Mouse (Mus musculus) heart, embryonic 11.5 days (tissue): Measurements from ENCODE around the gene Eif1ad. TPM values are rescaled to one million over a fixed set of nuclear protein-coding genes. Genes with fewer than 3 reads are reported as not detected.
A peak's percentile ranks its signal among the peaks of the same experiment; 100 is the strongest.
"Not testable (repeated sequence)": the region's sequence is repeated elsewhere in the genome, so short reads cannot be mapped to it uniquely, and the experiment has no call there.

ENCODE experiments used
- ATAC-seq: fragments of 200-750 bp; cut with Nextera tagmentation; replicated peaks from 2 replicates; pipeline ENCODE4 v1.8.0; 2017; ENCODE audit warnings: moderate library complexity; ENCODE audit not compliant: insufficient number of reproducible peaks, low FRiP score, low TSS enrichment
- H3K27ac ChIP-seq: fragments of 300-500 bp; sonication (generic); 2 replicates; pipeline ENCODE4 v1.5.1; 2014; ENCODE audit warnings: mild to moderate bottlenecking, low read depth, low read length
- H3K27me3 ChIP-seq: fragments of 300-500 bp; sonication (generic); 2 replicates; pipeline ENCODE4 v1.6.1; 2014; ENCODE audit warnings: mild to moderate bottlenecking, low read length, mixed read lengths; ENCODE audit not compliant: control insufficient read depth, insufficient read depth
- H3K36me3 ChIP-seq: fragments of 300-500 bp; sonication (generic); 2 replicates; pipeline ENCODE4 v1.6.1; 2014; ENCODE audit warnings: mild to moderate bottlenecking, low read length, moderate library complexity, mixed read lengths; ENCODE audit not compliant: control insufficient read depth, insufficient read depth
- H3K4me1 ChIP-seq: fragments of 300-500 bp; sonication (generic); 2 replicates; pipeline ENCODE4 v1.6.1; 2014; ENCODE audit warnings: low read length; ENCODE audit not compliant: control insufficient read depth, insufficient read depth
- H3K4me2 ChIP-seq: fragments of 300-500 bp; sonication (generic); 2 replicates; pipeline ENCODE4 v1.6.1; 2014; ENCODE audit warnings: mild to moderate bottlenecking, moderate library complexity
- H3K4me3 ChIP-seq: fragments of 300-500 bp; sonication (generic); 2 replicates; pipeline ENCODE4 v1.5.1; 2014; ENCODE audit warnings: low read depth, low read length
- H3K9ac ChIP-seq: fragments of 300-500 bp; sonication (generic); 2 replicates; pipeline ENCODE4 v1.6.1; 2014; ENCODE audit warnings: mild to moderate bottlenecking, low read depth, low read length, moderate library complexity
- H3K9me3 ChIP-seq: fragments of 300-500 bp; sonication (generic); replicated peaks from 2 replicates; pipeline ENCODE4 v1.6.1; 2016; ENCODE audit warnings: low read length; ENCODE audit not compliant: control insufficient read depth
- WGBS: fragments of 180-500 bp; shearing (Covaris S2); extraction: QIAGEN DNeasy Blood & Tissue Kit; methylation state at CpG from one replicate; pipeline ENCODE4 v1.1.7; 2014; ENCODE audit not compliant: insufficient replicate concordance; 5-methylcytosine and 5-hydroxymethylcytosine counted together
- polyA plus RNA-seq: library from polyadenylated mRNA; unstranded; fragments of >200 nt; fragmentation: Nextera tagmentation; extraction: Ambion mirVana; gene quantifications from 2 replicates; pipeline ENCODE4 v1.2.1, GENCODE M21; 2014

Gene Eif1ad
- polyA plus RNA-seq, 1 experiment from 2014 or later: 45.3 TPM

DNA sequence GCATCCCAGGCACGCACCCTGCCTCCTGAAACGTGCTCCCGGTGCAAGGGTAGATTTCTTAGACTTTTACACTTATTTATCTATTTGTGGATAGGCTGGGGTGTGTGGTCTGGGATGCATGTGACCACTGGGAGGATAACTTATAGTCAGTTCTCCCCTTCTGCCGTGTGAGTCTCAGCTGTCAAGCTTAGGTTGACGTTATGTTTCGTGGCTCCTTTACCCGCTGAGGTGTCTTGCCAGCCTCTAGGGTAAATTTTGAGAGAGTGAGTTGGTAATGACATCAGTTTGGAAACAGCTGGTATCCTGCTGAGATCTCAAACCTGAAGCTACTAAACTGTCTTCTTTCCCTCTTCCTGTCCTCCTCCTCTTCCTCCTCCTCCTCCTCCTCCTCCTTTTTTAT is 39.4 kb downstream of the Eif1ad start:
- Histone ChIP-seq H3K27ac (peak overlapping the region; percentile 36; the same call in 1 of the 2 replicates), H3K9me3 (no peaks in the 10 kb centered on the region), H3K27me3 (no peaks in the 10 kb centered on the region), H3K9ac (peak overlapping the region; percentile 59; the same call in 1 of the 2 replicates), H3K4me1 (peaks cover 7% of the 10 kb centered on the region; the same call in 1 of the 2 replicates), H3K36me3 (no peaks in the 10 kb centered on the region), H3K4me3 (peak overlapping the region; percentile 40), H3K4me2 (peak overlapping the region; percentile 59)
- WGBS: 30% methylated on average over 7 of the region's 7 CpGs
- no peak for ATAC-seq

DNA sequence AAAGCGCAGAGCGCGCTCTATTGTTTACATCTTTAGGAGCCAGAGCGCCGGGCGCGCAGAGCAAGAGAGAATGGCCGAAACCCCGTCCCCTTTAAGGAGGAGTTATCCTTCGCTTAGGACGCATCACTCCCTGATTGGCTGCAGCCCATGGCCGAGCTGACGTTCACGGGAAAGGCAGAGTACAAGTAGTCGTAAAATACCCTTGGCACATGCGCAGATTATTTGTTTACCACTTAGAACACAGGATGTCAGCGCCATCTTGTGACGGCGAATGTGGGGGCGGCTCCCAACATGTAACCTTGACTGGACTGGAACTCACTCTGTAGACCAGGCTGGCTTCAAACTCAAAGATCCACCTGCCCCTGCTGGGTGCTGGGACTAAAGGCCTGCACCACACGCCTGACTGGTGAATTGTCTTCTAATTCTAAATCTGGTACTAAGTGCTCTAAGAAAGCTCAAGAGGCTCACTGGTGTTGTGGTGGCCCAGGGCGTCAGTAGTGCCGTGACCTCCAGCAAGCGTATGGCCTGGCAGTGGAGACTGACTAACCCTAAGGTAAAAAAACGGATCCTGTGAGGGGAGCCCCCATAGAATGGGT is 40.1 kb downstream of the Eif1ad start:
- Histone ChIP-seq H3K4me3 (peak overlapping the region; percentile 68), H3K9ac (peak overlapping the region; percentile 90), H3K4me2 (peak overlapping the region; percentile 77), H3K27ac (peak overlapping the region; percentile 96)
- peak; percentile 68 for ATAC-seq
- H3K27me3 ChIP-seq, H3K36me3 ChIP-seq, H3K4me1 ChIP-seq, H3K9me3 ChIP-seq: not testable (repeated sequence)
- WGBS: 7% methylated on average over 21 of the region's 25 CpGs

DNA sequence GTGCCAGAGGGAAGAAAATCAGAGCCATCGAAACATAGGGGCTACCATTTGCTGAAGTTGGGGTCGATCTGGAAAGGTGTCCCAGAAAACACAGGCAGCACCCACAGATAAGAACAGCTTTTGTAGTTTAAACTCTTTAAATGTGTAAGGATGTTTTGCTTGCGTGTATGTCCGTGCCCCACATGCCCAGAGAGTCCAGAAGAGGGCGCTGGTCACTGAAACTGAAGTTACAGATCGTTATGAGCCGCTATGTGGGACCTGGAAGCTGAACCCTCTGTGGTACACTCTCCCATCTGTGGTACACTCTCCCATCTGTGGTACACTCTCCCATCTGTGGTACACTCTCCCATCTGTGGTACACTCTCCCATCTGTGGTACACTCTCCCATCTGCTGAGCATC is 40.6 kb downstream of the Eif1ad start:
- 19% methylated on average over 7 of the region's 7 CpGs for WGBS
- Histone ChIP-seq H3K4me2 (peak overlapping the region; percentile 77), H3K4me3 (peak overlapping the region; percentile 68), H3K9ac (peak overlapping the region; percentile 90), H3K36me3 (no peaks in the 10 kb centered on the region), H3K9me3 (no peaks in the 10 kb centered on the region), H3K27me3 (no peaks in the 10 kb centered on the region), H3K4me1 (peaks cover 7% of the 10 kb centered on the region; the same call in 1 of the 2 replicates), H3K27ac (peak overlapping the region; percentile 96)
- peak; percentile 62 for ATAC-seq

DNA sequence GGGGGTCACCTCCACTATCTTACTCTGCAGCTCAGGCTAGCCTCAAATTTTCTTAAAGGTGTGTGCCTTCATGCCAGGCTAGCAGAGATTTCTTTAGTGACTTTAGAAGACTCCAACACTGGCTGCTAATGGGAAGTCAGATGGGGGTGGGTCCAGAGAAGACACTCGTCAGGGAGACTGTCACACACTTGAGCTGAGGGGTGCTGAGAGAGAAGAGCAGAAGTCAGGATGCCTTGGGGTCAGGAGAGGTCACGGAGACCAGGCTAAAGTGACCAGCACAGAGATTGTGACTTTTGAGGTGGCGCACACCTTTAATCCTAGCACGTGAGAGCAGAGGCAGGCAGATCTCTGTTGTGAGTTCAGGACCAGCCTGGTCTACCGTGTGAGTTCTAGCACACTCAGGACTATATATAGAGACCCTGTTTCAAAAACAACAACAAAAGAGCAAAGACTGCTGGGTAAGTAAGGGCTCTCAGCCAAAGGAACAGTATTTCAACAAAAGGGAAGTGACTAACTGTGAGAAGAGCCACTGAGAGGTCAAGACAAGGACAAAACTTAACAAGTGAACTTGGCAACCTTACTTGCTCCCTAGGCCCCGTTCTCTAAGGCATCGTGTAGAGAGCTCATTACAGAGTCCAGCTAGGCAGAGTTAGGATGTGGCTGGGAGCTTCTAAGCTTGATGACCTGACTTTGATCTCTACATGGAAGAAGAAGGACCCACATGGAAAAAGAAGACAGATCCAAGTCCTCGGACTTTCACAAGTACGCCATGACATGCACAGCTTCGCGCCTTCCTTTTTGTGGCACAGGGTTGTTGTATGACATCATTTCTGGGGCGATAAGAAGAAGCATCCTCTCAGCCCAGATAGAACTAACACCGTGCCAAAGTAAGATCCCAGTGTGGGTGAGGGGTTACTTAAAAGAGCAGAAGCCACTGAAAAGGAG is 41.8 kb downstream of the Eif1ad start:
- Histone ChIP-seq H3K36me3 (no peaks in the 10 kb centered on the region), H3K9me3 (no peaks in the 10 kb centered on the region), H3K4me3 (no peak overlapping the region), H3K4me1 (peaks cover 7% of the 10 kb centered on the region; the same call in 1 of the 2 replicates), H3K9ac (no peak overlapping the region), H3K27ac (peak overlapping the region; percentile 7; the same call in 1 of the 2 replicates), H3K27me3 (no peaks in the 10 kb centered on the region), H3K4me2 (peak overlapping the region; percentile 77)
- ATAC-seq: no peak
- WGBS: 82% methylated on average over 13 of the region's 13 CpGs

DNA sequence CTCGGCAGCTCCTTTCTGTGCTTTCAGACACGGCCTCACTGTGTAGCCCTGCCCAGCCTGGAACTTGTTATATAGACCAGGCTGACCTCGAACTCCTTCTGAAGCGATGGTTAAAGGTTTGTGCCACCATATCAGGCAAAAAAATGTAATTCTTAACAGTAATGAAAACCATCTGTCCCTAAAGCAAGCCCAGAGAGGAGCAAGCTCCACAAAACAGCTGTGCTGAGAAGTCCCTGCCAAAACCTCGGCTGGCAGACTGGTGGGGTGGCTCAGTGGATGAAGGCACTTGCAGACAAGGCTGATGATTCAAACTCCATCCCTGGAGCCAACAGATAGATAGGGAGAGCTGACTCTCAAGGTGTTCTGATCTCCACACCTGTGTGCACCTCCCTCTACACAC is 42.5 kb downstream of the Eif1ad start:
- no peaks in the 10 kb centered on the region for H3K9me3 ChIP-seq
- no peaks in the 10 kb centered on the region for H3K27me3 ChIP-seq
- H3K4me3 ChIP-seq: no peak overlapping the region
- no peaks in the 10 kb centered on the region for H3K36me3 ChIP-seq
- ATAC-seq: no peak
- 0 out of 2 replicates have a peak overlapping the region, but pooled peaks have one; percentile 7 for H3K27ac ChIP-seq
- 83% methylated on average over 5 of the region's 5 CpGs for WGBS
- no peak overlapping the region for H3K9ac ChIP-seq
- no peak overlapping the region for H3K4me2 ChIP-seq
- peaks cover 7% of the 10 kb centered on the region; the same call in 1 of the 2 replicates for H3K4me1 ChIP-seq

DNA sequence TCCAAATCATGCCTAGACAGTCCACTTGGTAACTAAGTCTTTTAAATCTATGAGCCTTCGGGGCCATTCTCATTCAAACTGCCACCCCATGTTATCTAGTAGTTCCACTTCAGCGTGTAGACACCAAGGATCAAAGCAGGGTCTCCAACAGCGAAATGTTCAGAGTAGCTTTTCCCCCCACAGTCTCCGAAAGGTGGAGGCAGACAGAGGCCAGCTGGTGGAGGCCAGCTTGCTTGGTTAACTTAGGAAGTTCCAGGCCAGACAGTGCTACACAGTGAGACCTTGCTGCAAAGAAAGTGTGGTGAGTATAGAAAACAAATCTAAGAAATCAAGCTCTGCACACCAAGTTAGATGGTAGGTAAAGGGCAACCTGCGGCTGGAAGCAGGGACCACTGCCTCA is 44.1 kb downstream of the Eif1ad start:
- 69% methylated on average over 5 of the region's 5 CpGs for WGBS
- ATAC-seq: no peak
- Histone ChIP-seq H3K4me2 (no peak overlapping the region), H3K27me3 (no peaks in the 10 kb centered on the region), H3K9me3 (no peaks in the 10 kb centered on the region), H3K4me1 (peaks cover 10% of the 10 kb centered on the region; the same call in 1 of the 2 replicates), H3K36me3 (no peaks in the 10 kb centered on the region), H3K27ac (no peak overlapping the region), H3K9ac (no peak overlapping the region), H3K4me3 (no peak overlapping the region)

DNA sequence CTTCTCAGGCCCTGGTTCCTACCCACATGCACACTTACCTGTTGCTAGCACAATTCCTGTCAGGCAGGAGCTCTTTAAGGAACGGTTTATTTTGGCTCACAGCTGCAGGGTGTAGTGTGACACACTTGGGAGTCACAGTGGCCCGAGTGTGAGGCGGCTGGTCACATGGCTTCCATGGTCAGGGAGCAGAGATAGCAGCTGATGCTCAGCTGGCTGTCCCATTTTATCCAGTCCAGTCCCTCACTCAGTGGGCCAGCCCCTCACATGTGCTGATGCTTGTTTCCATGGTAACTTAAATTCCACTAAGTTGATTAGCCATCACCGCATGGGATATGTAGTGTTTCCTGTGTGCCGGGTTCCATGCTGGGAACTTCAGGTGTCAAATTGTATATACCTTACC is 45.4 kb downstream of the Eif1ad start:
- no peaks in the 10 kb centered on the region for H3K27me3 ChIP-seq
- no peaks in the 10 kb centered on the region for H3K36me3 ChIP-seq
- H3K4me1 ChIP-seq: peaks cover 10% of the 10 kb centered on the region; the same call in 1 of the 2 replicates
- no peak overlapping the region for H3K4me3 ChIP-seq
- H3K27ac ChIP-seq: no peak overlapping the region
- WGBS: 60% methylated on average over 5 of the region's 5 CpGs
- no peak overlapping the region for H3K4me2 ChIP-seq
- H3K9me3 ChIP-seq: no peaks in the 10 kb centered on the region
- no peak overlapping the region for H3K9ac ChIP-seq
- no peak for ATAC-seq

DNA sequence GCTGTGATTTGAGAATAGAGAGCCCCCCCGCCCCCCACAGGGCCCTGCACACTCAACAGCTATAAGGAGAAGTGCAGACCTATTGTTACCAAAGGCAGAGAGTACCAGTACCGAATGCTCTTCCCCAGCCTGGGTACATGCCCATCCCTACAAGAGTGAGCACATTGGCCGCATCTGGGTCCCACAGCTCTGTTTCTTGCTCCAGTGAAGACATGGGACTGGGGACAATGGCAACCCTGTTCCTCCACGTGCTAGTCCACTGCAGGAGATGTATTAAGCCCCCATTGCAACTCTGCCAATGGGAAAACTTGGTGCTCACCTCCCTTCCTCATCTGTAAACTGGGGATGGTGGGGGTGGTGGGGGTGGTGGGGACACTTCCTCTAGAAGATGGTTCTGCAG is 47.3 kb downstream of the Eif1ad start:
- Histone ChIP-seq H3K4me3 (no peak overlapping the region), H3K27me3 (no peaks in the 10 kb centered on the region), H3K9me3 (no peaks in the 10 kb centered on the region), H3K27ac (no peak overlapping the region), H3K36me3 (no peaks in the 10 kb centered on the region), H3K4me2 (no peak overlapping the region), H3K9ac (no peak overlapping the region), H3K4me1 (0 out of 2 replicates have a peak, but pooled peaks cover 3% of the 10 kb centered on the region)
- 76% methylated on average over 4 of the region's 4 CpGs for WGBS
- no peak for ATAC-seq
